Mouse (Mus musculus) right cerebral cortex, adult 2 months (tissue): ENCODE measurements at regions not wholly inside any gene's neighbourhood (a gene's known extent, or its start where the extent isn't known, plus 50 kb on each side); places are given as distances from the start of the nearest gene placed in this dataset.

Experiments
- DNase-seq, 2 experiments: peaks; one replicate each; pipeline ENCODE4 v3.0.0; 2021 to 2022; ENCODE audit warnings: low spot score in 2 of 2

DNA sequence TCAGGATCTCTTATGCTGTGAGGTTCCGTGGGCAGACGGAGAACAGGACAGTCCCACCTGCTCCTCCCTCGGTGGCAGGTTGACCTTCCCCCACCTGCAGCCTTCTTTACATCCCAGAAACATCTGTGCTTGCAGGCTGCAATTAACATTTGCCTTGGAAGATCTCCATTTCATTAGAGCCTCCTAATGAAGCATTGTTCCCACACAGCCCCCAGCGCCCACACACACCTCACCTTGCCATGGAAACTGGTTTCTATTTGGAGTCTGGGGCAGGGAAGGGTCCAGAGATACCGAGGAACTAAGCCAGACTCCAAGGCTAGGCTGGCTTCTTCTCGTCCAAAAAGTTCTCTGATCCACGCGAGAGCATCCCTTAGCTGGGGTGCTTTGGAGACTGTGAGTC lies 56.6 kb upstream of the Rpl38 start:
- DNase-seq, result no peak

DNA sequence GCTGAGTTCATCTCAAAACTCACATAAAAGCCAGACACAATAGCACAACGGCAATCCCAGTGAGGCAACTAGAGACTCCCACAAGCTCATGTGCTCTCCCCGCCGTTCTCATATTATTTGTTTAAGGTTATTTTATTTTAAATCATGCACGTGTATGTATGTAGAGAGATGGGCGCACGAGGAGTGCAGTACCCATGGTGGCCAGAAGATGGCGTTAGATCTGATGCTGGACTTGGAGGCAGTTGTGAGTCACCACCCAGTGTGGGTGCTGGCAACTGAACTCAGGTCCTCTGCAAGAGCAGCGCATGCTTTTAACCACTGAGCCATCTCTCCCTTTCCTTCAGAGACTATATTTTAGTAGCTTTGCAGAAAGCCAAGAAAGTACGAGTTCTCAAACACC lies 60.3 kb upstream of the Rpl38 start:
- no peak for DNase-seq

DNA sequence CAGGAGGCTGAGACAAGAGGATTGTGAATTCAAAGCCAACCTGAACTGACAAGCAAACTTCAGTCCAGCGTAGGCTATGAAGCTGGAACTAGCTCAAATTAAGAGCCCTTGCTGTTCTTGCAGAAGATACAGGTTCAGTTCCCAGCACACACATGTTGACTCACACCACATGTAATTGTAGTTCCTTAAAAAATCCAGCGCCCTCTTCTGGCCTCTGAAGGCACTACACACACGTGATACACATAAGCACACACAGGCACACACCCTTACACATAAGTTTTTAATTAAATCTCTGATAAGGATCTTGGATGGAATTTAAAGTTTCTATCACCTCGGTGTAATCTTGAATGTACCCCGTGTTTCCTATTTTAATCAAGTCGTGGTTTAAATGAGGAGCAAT lies 65.2 kb upstream of the Rpl38 start:
- no peak for DNase-seq

DNA sequence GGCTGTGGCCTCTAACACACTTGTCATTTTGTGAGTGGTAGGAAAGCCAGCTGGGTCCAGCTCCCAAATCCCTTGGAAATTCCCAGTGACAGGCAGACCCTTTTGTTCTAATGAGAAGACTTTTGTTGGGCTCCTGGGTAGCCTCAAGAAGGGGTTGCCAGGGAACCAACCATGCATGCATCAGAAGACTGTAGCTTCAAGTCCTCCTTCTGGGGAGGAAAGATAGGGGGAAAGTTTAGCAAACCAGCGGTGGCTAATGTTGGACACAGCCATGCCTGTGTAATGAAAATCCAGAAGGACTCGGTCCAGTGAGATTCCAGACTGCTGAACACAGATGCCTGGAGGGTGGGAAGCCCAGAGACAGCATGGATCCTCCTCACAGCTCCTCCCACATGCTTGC lies 71.1 kb upstream of the Rpl38 start:
- peak; percentile 14 to 22 for DNase-seq

DNA sequence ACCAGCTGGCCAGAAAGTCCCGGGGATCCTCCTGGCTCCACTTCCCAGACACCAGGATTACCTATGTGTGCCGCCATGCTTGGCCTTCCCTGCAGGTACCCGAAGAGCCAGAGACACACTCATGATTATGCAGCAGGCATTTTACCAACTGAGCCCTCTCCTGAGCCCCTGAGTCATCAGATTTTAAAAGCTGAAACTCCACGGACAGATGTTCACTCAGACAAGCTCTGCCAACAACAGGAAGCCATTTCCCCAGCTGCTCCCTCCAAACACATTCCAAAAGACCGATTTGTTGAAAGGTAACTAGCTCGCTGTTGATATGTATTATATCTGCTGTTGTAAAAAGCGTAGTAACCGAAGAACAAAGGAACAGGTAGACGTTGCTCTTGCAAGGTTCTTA lies 75.4 kb upstream of the Rpl38 start:
- DNase-seq, result no peak

DNA sequence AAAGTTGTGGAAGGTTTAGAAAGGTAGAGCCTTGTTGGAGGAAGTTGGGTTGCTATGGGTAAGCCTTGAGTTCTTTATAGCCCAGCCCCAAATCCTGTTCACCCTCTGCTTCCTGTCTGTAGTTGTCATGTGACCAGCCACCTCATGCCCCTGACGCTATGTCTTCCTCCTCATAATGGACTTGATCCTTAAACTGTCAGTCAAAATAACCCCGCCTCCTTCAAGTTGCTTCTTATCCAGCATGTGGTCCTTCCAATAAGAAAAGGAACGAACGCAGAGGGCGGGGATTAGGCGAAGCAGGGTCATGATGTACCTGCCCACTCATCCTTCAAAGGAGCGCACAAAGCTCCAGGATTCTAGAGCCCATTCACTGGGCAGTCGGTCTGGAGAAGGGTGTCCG lies 79.8 kb upstream of the Rpl38 start:
- no peak for DNase-seq

DNA sequence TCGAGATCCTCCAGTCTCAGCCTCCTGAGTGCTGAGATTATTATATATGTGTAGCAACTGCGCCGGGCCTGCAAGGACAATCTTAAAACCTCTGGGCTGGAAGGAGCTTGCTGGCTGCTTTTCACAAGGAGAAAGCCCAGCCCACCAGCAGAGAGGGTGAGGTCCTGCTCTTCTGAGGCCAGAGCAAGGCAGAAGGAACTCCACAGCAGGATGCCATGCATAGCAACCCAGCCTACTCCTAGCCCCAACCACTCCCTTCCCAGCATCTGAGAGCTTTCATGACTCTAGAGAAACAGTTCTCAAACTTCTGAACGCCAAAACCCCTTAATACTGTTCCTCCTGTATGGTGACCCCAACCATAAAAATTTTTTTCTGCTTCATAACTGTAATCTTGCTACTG lies 80.3 kb upstream of the Rpl38 start:
- no peak for DNase-seq

DNA sequence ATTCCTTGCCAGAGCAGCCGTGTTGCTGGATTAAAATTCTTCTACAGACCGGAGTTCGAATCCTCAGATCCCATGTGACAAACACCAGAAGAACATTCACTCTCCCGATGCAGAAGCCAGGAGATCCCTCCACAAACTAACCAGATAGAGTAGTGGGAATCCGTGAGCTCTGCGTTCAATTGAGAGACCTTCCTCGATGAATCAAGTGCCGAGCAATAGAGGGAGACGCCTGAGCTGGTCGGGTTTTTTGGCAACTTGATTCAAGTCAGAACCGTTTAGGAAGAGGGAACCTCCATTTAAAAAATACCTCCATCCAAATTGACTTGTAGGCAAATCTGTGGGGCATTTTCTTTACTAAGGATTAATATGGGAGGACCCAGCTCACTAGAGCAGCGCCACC lies 81.9 kb upstream of the Rpl38 start:
- DNase-seq, result no peak

DNA sequence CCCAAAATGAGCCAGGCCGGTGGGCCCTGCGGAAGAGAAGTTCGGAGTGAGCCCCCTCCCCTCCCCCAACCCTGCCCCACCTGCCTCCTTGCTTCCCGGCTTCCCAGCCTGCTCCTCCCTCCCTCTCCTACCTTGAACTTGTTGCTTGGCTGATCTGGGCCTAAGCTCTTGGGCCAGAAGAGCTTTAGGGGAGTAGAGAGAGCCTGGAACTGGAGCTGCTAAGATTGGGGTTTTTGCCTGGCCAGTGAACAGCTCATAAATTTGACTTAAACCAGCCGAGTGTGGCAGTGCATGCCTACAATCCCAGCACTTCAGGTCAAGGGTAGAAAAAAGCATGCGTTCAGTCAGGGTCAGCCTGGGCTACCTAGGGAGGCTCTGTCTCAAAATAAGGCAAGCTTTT lies 83.5 kb upstream of the Rpl38 start:
- DNase-seq, result no peak

DNA sequence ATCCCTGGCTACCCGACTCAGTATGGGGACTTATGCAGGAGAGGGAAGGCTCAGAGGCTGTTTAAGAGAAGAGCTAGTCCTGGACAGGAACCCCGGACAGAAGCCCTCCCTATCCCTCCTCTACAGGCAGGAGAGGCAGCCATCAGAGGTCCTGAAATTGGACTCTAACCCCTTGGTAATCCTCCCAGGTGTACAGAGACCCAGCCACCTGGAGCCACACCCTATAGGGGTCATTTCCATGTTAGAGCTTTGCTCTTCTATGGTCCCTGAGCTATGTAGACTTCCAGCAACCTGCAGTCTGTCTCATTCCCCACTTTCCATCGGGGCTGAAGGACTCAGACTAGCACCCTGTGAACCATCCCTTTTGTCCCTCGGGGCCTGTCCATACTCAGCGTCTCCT lies 84.2 kb upstream of the Rpl38 start:
- no peak for DNase-seq

DNA sequence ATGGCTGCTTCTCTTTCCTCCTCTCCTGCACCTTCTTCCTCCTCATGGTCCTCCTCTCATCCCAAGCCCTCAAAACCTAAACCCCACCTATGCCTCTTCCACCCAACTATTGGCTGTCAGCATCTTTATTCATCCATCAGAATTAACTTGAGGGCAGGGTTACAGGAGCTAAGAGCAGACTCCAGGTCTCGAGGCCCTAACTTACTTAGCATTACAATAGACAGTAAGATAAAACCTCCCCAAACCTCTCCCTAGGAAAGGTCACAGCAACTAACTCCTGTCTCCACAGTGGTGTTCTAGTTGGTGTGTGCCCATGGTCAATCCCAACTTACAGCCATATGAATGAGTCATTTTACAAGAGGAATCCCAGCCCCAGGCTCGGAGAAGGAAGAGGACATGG lies 88.3 kb upstream of the Rpl38 start:
- DNase-seq, result no peak

DNA sequence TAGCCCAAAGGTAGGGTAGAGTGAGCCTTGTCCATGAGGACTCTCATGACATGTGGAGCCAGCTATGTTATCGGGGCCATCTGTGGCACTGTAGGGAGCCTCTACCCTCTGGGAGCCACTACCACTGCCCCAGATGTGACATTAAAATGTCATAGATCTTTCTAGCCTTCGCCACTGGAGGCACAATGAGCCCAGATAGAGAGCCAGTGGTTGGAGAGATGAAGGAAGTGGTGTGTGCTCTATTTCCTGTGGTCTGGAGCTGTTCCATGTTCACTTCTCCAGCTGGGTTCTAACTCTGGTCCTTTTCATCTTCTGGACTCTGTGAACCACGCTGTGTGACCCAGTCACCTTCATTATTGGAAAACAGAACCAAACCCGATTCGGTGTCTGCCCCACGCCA lies 89.8 kb upstream of the Rpl38 start:
- DNase-seq, result no peak

DNA sequence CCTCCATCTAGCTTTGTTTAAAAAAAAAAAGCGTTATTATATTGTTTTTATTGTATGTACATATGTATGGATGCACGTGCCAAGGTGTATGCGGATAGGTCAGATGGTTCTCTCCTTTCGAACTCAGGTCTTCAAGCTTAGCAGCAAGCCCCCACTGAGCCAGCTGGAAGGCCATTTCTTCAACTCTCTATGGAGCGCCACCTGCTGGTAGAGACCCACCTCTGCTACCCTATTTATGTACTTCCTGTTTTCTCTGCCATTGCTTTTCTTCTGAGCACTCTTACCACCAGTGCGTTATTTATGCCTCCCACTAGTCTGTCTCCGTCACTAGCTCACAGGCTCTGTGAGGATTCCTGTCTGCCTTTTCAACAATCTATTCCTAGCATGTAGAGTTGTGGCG lies 91.5 kb upstream of the Rpl38 start:
- DNase-seq, result no peak

DNA sequence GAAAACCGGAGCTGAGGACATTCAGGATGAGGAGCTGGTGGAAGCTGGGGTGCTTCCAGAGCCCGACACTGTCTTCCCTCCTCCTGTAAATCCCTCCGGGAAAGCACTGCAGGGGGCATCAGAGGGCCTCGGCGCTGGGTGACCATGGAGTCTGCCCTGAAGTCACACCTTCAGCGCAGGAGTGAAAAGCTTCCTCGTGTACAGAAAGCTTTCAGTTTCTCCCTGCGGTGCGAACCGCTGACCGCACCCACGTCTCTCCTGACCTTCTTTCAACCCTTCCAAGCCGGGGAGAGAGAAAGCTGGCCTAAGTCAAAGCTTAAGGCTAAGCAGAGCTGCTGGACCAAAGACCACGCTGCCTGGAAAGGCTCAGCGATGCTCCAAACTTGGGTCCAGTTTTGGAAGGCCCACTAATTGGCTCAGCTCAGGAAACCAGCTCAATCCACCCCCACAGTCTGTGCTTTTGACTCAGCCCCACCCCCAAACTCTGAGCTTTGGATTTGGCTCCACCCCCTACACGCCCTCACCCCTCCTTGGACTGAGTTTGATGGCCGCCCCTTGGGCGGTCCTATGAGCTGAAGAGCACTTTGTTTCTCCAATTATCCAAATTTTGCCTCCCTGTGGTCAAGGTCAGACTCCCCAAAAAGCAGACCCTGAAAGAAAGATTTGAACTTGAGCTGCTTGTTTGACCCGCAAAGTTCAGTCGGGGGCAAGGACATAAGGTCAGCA lies 97.0 kb upstream of the Rpl38 start:
- DNase-seq, result no peak

DNA sequence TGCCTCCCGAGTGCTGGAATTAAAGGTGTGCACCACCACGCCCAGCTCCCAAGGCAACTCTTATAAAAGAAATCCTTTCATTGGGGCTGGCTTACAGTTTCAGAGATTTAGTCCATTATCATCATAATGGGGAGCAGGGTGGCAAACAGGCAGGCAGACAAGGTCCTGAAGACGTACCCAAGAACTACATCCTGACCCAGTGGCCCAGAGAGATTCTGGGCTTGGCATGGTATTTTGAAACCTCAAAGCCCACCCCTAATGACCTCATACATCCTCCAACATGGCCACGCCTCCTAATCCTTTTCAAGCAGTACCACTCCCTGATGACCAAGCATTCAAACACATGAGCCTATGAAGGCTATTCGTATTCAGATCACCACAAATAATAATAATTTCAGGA lies 98.2 kb upstream of the Rpl38 start:
- no peak for DNase-seq

DNA sequence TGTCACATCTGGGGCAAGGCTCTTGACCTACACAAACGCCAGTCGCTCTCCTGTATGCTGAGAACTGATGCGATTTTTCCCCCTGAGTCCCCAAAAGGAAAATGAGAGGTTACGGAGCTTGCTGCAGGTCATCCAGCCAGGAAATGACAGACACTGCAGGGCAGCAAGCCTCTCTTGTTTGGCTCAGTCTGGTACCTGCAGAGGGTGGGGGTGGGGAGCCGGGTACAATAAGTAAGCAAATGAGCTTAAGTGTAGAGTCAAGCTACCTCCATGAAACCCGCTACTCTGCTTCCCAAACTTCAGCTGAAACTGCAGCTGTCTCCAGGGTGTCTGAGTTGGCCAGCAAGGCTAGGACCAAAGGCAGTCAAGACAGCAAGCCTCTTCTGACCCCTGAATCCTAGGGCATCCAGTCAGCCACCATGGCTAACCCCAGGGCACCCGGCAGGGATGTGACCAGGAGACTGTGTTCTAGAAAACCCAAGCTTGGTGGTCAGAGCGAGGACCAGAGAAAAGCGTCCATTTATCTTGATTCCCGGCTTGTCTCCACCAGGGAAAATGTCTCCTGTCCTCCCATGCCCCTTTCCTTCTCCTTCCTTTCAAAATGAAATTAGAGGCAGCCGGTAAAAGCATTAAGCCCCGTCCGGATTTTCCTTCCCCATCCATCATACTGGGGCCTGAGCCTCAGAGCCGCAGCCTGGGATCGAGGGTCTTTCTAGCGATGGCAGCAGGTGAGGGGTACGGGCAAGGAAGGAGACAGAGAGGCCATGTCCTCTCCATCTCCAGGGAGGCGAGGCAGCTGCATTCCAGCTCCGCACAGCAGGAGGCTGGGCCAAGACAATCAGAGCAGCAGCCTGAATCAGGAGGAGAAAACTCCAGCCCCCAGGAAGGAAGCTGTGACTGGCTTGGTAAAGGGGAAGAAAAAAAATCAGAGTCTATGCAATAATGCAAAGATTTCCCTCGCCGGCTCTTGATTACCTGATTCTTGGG lies 100.2 kb upstream of the Rpl38 start:
- DNase-seq, result no peak

DNA sequence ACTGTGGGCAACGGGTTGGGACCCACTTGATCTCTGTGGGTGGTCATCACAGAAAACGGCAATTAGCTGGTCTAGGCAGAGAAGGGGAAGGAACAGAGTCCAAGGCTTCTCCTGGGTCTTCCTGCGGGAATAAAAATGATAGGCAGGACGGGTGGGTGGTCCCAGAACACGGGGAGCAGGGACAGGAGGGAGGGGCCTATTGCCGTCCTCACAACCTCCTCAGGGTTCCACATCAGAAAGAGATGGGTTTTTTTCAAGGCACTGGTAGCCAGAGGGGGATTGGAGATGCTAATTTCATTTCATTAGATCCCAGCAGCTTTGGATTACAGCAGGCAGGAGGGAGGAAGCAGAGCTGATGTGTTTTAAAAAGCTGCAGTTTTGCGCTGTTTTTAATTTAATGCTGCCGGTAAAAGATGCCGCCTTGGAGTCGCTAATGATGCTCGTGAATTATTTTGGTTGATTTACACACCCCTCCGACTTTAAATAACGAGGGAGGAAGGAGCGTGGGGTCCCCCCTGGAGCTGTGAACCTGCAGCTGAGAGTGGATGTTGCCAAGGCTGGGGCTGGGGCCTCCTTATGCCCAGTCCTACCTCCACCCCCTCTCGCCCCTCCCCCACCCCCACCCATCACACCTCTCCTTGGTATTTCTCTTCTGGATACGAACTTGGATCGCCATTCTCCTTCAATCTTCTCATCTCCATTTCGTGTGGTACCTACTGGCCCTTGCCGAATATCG lies 101.1 kb upstream of the Rpl38 start:
- DNase-seq, result no peak

DNA sequence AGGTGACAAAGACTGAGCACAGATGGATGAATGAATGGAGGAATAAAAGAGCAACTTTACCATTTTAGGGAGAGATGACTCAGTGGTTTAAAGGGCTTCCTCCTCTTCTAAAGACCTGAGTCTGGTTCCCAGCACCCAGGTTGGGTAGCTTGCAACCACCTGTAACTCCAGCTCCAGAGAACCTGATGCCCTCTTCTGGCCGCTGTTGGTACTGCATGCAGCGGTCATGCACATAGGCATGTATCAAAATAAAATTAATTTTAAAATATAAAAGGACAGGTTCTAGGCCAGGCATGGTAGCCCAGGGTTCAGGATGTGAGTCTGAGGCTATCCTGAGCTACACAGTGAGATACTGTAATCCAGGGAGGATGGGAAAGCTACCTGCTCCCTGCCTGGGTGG lies 103.4 kb upstream of the Rpl38 start:
- no peak for DNase-seq

DNA sequence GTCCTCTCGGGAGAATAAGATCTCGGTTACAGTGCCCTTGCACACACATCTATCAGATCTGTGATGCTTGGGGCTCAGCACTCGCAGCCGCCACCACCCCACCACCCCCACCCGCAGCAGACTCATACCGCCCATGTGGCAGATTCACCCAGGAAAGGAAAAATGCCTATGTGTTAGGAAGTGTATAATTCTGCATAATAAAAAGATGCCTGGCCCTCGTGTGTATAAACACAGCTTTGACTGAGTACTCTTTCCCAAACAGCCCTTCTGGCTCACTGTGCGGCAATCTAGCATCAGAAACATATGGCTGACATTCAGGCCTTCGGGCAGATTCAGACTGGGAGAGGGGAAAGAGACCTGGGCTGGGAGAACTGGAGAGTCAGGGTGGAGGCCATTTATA lies 105.2 kb upstream of the Rpl38 start:
- DNase-seq, result no peak

DNA sequence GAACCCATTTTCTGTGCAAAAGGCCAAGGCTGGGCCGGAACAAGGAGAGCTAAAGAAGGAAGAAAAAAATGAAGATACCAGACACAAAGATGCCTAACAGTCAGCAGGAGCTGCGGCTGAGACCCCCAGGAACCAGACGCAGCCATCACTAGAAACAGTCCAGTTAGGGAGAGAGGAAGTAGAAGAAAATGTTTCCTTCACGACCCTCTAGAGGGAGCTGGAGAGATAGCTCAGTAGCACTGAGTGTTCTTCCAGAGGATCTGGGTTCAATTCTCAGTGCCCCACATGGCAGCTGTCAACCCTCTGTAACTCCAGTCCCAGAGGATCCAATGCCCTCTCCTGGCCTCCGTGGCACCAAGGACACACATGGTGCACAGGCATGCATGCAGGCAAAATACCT lies 113.7 kb upstream of the Rpl38 start:
- no peak for DNase-seq

DNA sequence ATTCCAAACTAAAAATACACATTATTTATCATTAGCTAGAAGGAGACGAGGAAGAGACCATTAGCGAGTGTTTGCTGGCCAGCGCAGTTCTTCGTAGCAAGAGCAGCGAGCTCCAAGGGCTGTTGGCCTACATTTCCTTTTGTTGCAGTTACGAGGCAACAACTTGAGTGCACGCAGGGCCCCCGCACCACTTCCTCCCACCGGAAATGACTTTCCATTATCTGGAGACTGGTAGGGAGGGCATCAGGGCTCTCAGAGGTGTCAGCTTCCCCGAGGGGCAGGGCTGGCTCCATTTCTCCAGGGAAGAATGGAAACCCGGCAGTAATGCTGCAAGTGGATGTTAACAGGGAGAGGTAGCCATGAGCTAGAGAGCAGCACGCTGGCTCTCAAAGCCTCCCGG lies 114.3 kb upstream of the Rpl38 start:
- DNase-seq, result no peak

DNA sequence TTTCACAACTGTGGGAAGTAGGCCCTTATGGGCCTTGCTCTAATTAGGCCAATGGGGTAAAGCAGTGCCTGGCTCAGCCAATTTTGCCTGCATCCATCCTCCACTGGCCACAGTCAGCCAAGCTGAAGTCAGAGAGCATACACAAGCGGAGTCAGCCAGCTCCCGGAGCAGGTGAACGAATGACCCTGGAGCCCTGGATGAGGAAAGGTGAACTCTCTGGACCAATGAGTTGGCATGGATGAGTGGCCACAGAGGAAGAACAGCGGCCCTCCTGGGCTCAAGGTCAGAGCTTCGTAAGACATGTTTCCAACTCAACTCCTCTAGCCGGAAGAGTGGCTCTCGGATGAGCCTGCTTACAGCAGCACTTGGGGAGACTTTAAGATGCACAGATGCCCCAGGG lies 116.1 kb upstream of the Rpl38 start:
- DNase-seq, result no peak

DNA sequence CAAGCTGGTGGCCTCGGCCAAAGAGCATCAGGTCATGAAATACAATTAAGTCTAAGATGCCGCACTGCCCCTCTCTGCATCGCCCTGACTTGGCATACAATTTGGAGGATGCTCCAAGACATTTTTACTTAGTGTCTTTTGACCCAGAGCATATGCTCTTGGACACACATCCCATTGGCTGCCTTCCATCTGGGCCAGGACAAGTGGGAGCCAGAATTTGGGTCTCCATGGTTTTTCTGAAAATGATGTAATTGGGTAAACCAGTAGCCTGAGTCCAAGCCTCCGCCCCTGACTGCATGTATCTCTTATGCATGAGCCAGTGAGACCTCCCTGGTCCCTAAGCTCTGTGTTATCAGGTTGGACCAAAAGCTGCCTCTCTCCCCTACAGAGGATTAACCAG lies 117.1 kb upstream of the Rpl38 start:
- no peak for DNase-seq
